Mouse (Mus musculus): ENCODE results near the gene Cd300ld5.
"Not testable (repeated sequence)": the region's sequence is repeated elsewhere in the genome, so short reads cannot be mapped to it uniquely, and the experiment has no call there.

Cd300ld5 gene

GRCm38 (mm10) chr11:115037669-115038068 is at the start of gene Cd300ld5:
Gene Cd300ld5 (minus strand): TSS chr11:115037769.
- not testable (repeated sequence) for DNase-seq (ENCODE audit: low spot score)

GRCm38 (mm10) chr11:115086213-115086612 is 48.6 kb upstream of the Cd300ld5 start:
- no peak for DNase-seq (ENCODE audit: low spot score)

GRCm38 (mm10) chr11:115085064-115085463 is 47.5 kb upstream of the Cd300ld5 start:
- no peak for DNase-seq (ENCODE audit: low spot score)

GRCm38 (mm10) chr11:115084595-115084994 is 47.0 kb upstream of the Cd300ld5 start:
- no peak for DNase-seq (ENCODE audit: low spot score)

DNA sequence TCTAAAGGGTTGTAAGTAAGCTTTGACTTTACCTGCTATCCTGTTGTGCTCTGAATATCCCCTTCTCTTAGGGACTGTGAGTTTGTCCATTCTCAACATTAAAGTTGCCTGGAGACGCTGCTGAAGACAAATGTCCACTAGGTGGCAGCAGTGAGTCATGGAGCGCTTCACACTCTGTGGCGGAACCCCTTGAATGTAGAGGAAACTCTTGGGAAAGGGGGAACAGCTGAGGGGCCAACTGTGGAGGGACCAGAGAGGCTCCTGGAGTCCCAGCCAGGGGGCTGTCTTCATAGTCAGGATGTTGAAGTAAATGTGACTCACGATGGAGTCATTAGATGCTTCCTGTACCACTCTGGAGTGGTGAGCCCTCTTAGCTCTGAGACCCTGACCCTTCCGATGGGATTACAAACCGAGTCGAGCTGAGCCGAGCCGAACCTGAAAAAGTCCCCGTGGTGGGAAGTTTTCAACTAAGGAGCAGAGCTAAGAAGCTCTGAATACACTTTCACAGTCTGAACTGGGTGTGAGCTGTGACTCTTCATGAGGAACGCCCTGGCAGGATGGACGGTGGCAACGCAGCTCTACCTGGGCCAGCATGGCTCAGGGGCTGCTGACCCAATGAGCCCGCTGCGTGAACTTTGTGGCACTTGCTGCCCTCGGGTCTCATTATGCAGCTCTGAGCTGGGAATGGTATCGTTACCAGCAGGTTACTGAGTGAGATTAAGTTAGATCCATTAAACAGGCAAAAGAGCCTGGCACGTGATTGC is 46.0 kb upstream of the Cd300ld5 start:
- peak; percentile 87 for DNase-seq (ENCODE audit: low spot score)

DNA sequence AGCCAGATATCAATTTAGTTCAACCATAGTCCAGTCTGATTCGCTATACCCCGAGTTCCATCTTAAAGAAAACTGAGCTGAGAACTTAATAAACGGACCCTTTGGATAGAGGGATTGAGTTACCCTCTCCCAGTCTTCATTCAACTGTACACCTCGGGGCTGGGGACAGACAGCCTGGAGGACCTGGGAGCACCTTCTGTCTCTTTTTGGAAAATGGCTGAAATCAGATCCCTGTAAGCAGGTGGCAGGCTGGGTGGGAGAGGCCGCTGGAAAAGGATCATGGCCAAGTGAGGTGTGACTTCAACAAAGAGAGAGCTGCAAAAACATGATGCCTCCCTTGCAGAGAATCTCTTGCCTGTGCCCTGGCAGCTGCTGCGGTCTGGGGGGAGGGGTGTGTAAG is 44.6 kb upstream of the Cd300ld5 start:
- no peak for DNase-seq (ENCODE audit: low spot score)

DNA sequence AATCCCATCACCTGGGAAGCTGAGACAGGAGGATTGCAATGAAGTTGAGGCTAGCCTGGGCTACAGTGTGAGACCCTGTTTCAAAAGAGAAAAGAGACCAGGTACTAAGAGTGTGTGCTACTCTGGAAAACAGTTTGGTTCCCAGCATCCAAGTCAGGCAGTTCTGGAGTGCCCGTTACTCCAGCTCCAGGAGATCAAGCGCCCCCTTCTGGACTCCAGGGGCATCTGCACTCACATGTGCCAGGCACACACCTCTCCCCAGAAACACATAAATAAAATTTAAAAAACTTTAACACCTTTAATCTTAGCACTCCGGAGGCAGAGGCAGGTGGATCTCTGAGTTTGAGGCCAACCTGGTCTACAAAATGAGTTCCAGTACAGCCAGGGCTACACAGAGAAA is 43.8 kb upstream of the Cd300ld5 start:
- no peak for DNase-seq (ENCODE audit: low spot score)

- peak; percentile 80 for DNase-seq (ENCODE audit: low spot score)
Measured at GRCm38 (mm10) chr11:115080886-115081285, 43.3 kb upstream of the Cd300ld5 start.

GRCm38 (mm10) chr11:115078680-115079079 is 41.1 kb upstream of the Cd300ld5 start:
- DNase-seq (ENCODE audit: low spot score) = no peak

DNA sequence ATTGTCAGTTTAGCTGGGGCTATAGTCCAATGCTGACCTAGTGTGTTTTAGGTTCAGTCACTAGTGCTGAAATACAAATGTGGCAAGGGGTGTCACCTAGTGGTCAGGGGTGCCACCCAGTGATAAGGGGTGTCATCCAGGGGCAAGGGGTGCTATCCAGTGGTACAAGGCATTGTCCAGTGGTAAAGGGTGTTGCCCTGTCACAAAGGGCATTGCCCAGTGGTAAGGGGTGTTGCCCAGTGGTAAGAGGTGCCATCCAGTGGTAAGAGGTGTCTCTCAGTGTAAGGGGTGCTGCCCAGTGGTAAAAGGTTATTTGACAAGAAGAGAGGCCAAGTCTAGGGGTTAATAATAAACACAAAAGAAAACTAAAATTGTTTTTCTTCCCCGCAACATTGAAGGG is 39.9 kb upstream of the Cd300ld5 start:
- DNase-seq (ENCODE audit: low spot score) = no peak

DNA sequence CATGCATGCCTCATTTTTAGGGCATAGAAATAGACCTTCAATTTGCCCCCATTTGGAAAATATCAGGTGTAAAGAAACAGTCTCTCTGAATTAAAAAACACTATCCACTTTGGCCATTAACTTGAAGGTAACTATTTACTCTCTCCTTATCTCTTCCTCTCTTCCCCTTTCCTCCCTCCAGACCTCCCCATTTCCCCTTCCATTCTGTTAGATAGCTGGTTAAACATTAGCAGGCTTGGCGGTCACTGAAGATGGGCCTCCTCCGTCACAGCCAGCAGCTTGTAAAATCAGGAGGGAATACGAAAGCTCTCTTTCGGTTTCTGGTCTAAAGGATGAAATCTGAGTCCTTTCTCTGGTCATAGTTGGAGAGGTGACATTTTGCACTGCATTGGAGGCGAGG is 38.3 kb upstream of the Cd300ld5 start:
- DNase-seq (ENCODE audit: low spot score) = no peak

GRCm38 (mm10) chr11:115075407-115075806 is 37.8 kb upstream of the Cd300ld5 start:
- DNase-seq (ENCODE audit: low spot score) = no peak

DNA sequence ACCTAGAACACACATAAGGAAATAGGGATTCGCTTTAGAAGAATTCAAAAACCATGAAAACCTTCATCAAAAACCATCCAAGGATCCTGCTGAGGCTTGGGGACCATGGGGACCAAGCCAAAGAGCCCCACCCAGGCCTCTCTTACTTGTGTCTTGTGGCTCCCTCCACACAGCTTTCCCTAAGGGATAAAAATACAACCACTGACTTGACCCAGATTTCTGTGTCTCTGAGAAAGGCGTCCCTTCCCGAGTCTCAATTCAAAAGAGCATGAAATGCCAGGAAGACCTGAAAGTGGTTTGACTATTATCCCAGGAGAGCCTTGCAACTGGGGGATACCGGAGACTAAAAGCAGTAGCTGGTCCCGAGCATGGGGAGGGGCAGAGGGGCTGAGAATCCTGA is 35.4 kb upstream of the Cd300ld5 start:
- no peak for DNase-seq (ENCODE audit: low spot score)

DNA sequence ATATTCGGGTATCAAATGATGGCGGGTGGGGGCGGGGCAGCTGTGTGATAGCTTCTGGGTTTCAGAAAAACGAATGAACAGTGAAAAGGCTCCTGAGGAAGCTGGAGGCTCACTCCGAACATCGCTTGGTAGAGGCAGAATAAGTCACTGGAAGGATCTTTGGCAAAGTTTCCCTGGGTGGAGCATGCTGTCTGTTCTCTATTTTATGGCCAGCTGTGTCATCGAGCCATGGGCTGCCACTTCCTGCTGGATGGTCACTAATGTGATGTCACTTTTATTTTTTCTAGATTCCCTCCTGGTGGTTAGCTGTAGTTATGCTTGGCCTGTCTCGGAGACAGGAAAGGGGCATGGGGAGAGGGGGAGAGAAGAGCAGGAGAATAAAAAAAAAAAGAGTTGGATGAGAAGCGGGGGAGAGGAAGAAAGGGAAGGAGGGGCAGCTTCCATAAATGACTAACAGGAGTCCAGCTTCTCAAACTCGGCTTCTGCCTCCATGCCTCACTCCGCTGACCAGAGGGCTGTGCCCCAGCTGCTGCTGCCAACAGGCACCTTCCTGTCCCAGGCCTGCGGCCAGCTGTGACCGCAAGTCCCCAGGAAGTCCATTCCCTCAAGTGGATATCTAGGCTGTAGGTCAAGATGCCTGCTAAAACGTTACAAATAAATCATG is 34.2 kb upstream of the Cd300ld5 start:
- DNase-seq (ENCODE audit: low spot score) = peak; percentile 55

GRCm38 (mm10) chr11:115071015-115071551 is 33.5 kb upstream of the Cd300ld5 start:
- DNase-seq (ENCODE audit: low spot score) = peak; percentile 66

GRCm38 (mm10) chr11:115066768-115067167 is 29.2 kb upstream of the Cd300ld5 start:
- DNase-seq (ENCODE audit: low spot score) = no peak

DNA sequence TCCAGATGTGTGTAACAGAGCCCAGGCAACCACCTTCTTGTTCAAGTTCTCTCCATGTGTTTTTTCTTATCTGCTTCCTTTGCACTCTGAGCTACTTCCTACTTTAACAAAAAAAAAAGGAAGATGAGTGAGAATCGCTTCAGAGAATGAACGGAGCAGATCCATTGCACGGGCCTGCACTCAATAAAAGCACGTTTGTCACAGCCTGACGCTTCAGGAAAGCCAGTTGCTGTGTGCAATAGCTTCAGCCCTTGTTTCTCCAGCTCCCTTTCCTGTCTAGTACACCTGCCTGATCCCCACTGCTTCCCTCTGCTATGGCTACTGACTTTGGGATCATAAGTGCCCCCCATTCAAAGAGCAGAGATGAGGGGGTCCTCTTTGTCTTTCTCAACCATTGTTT is 24.5 kb upstream of the Cd300ld5 start, which contains the start of gene Cd300e:
Cd300e (minus strand) TSS at position 101 of the 400 bp plus-strand sequence.
- no peak for DNase-seq (ENCODE audit: low spot score)

GRCm38 (mm10) chr11:115059797-115060196 is 22.2 kb upstream of the Cd300ld5 start:
- DNase-seq (ENCODE audit: low spot score) = no peak

- no peak for DNase-seq (ENCODE audit: low spot score)
Measured at GRCm38 (mm10) chr11:115058701-115059100, 21.1 kb upstream of the Cd300ld5 start.

DNA sequence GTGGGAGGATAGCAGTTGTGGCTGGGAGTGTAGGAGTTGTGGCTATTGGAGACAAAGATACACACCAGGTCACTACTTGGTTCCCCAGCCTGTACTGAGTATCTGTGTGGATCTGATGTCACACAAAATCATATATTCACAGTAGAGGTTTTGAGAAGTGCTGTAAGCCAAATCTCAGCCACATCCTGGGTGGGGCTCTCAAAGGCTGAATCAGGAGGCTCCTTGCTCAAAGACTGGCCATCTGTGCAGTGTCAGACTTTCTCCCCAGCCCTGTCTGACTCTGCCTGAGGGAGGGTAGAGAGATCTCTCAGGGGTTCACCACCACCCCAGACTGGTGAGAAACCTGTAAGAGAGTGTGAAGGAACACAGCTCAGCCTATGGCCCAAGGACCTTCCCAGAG is 17.0 kb upstream of the Cd300ld5 start:
- DNase-seq (ENCODE audit: low spot score) = no peak

GRCm38 (mm10) chr11:115052991-115053390 is 15.4 kb upstream of the Cd300ld5 start:
- no peak for DNase-seq (ENCODE audit: low spot score)

DNA sequence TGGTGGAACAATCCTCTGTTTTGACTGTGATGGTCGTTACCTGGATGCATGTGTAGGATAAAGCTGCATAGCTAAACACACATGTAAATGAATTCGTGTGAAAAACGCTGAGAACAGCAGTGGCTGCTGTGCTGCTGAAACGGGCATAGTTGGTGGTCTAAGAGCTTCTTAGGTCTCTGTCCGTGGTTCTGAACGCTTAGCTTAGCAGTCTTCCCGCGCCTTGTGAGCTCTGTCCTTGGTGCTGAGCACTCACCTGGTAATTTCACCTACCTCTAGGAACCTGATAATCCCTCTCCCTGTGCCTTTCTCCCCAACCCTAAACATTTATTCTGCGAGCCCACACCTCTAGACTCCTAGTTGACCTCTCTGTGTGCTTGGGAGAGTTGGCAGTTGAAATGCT is 14.6 kb upstream of the Cd300ld5 start:
- DNase-seq (ENCODE audit: low spot score) = peak; percentile 92

GRCm38 (mm10) chr11:115049282-115049895 is 11.8 kb upstream of the Cd300ld5 start:
- no peak for DNase-seq (ENCODE audit: low spot score)
